Mouse (Mus musculus) lung, adult 2 months (tissue): ENCODE data around the gene Snrnp27.

Experiments
- CTCF ChIP-seq: fragments of 200-500 bp; IDR thresholded peaks from 2 replicates; pipeline ENCODE4 v1.5.1; 2011; ENCODE audit warnings: mild to moderate bottlenecking, low read length, control low read depth; ENCODE audit not compliant: insufficient read depth
- POLR2A ChIP-seq: fragments of 200-500 bp; IDR thresholded peaks from 2 replicates; pipeline ENCODE4 v1.6.1; 2011; ENCODE audit warnings: low read depth, mild to moderate bottlenecking, control low read depth, low read length, borderline replicate concordance; ENCODE audit errors: extremely low read depth

GRCm38 (mm10) chr6:86732276-86733173 is 48.2 kb upstream of the Snrnp27 start:
- TF ChIP-seq CTCF = no peak
- no peak for TF ChIP-seq POLR2A
